Mouse (Mus musculus): Measurements from ENCODE around the gene Tex28. TPM values are rescaled to one million over a fixed set of nuclear protein-coding genes. Genes with fewer than 3 reads are reported as not detected.
"Not testable (repeated sequence)": the region's sequence is repeated elsewhere in the genome, so short reads cannot be mapped to it uniquely, and the experiment has no call there.

Gene Tex28
- not detected for total RNA-seq (2022)

DNA sequence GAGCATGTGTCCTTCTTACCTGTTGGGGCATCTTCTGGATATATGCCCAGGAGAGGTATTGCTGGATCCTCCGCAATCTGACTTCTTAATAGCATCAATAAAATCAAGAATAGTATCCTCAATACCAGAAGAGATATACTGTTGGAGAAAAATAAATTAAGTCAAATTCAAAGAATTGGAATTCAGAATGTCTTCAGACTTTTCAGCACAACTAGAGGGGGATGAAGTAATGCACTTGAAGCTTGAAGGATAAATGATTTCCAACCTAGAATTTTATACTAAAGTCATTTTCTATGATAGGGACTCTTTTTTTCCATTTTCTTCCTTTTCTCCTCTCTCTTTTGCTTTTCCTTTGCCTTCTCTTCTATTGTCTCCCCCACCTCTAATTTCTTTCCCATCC lies at the start of gene Tex28:
Gene Tex28, minus strand, starts transcription at position 101 of the 400 bp plus-strand sequence.
- DNase-seq = no peak

DNA sequence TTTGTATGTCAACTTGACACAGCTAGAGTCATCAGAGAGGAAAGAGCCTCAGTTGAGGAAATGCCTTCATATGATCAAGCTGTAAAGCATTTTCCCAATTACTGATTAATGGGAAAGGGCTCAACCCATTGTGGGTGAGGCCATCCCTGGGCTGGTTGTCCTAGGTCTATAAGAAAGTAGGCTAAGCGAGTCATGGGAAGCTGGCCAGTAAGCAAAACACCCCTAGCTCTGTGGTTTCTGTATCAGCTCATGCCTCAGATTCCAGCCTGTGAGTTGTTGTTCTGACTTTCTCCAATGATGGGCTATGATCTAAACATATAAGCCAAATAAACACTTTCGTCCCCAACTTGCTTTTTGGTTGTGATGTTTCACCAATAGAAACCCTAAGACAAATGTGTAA lies 35.9 kb upstream of the Tex28 start:
- no peak for DNase-seq

DNA sequence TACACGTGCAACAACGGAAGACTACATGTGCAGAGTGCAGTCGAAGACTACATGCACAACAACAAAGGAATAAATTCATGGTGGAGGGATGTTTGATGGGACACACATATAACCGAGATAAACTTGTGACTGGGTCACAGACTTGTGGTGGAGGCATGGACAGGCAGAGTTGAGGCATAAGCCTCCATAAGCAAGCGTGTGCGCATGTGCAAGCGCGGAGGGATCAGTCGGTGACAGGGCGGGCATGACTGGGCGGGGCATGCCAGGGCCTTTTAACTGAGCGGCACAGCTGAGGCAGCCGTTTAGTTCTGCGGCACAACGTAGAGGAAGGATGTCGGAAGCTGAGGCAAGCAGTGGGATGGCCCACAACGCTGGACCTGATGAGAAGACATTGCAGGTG lies 9.3 kb upstream of the Tex28 start, which contains the start of gene Tktl1:
Gene Tktl1, plus strand, starts transcription at position 301 of the 400 bp plus-strand sequence.
- DNase-seq = no peak

DNA sequence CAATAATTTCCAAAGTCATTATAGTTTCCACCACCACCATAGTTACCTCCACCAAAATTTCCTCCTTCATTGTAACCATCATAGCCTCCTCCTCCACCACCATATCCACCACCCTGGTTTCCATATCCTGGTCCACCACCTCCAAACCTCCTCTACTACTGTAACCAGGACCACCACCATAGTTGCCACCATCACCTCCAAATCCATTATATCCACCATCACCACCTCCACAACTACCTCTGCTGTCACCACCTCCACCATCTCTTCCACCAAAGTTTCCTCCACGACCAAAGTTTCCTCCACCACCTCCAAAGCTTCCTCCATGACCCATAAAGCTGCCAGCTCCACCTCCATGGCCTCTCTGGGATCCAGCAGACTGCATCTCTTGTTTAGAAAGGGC lies 32.4 kb downstream of the Tex28 start, which contains the start of gene Mecp2:
Gene Mecp2, minus strand, starts transcription at position 101 of the 400 bp plus-strand sequence.
- not testable (repeated sequence) for DNase-seq

DNA sequence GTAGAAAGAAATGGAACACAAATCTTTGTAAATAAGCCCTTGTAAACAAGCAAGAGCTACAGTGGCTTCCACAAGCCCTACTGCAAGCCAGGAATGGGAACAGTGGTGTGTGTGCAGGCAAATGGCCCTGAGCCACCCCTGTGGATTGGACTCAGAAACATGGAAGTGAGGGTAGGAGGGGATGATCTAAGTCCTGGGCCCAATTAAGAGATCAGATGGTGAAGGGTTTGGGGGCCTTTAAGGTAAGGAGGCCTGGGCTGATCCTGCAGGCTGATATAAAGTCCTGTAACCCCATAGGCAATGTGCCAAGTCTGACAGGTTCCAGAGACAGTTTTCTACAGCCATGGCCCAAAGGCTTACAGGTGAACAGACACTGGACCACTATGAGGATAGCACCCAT lies 40.5 kb downstream of the Tex28 start, which contains the start of gene Opn1mw:
Gene Opn1mw, plus strand, starts transcription at position 301 of the 400 bp plus-strand sequence.
- DNase-seq = no peak

DNA sequence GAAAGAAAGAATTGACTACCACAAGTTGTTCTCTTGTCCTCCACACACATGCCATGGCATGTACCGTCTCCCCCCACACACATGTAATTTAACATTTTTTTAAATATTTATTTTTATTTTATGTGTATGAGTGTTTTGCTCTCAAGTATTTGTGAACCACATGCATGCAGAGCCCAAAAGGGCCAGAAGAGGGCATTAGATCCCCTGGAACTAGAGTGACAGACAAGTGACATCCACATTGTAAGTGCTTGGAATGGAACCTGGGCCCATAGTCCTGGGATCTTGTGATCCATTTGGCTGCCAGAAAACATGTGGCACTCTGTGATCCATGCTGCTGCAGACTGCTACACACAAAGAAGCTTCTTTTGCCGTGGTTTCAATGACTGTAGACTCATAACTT lies 42.7 kb downstream of the Tex28 start:
- no peak for DNase-seq

DNA sequence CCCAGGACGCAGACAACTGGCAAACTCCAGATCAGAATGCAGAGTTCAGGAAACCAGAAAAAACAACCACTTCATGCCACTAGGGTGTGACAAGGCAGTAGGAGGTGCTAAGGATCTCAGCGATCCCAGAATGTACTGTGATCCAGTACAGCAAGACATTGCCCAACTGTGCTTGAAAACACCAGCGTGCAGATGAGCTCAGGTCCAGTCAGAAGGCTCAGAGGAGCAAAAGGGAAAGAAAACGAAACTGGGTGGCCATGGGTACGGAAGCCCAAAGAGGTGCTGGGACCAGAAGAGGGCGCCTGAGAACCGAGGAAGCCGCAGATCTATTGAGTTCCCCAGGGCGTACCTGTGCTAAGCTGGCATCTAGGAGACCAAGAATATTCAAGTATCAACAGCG lies 52.1 kb downstream of the Tex28 start:
- peak; percentile 32 for DNase-seq

DNA sequence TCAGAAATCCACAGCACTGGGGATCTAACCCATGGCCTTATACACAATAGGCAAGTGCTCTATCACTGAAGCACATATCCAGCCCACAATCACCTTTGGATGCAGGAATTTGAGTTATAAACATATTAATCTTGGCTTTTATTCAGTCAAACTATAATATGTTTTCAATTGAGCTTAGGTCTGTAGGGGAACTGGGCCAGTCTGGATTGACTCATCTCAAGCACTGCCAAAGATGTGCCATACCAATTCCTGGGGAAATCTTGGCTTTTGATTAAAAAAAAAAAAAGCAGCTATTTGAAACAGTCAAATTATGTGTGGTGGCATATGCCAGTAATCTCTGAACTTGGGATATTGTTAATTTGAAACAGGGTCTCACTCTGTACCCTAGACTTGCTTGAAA lies 53.6 kb downstream of the Tex28 start:
- no peak for DNase-seq

DNA sequence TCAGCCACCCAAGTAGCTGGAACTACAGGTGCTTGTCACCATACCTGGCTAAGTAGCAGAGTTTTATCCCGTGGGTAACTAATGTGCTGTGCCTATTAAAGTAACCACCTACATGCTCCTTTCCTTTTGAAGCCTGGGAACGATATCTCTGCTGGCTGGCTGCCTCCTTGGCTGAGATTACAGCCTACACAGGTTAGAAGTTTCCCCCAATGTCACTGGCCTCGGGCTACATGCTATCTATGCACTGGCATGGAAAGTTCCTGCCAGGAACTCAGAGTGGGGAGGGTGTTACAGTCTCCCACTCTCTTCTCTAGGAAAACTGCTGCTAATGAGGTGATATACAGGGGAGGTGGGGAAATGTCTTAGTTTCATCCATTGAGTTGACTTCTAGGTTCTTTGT lies 58.9 kb downstream of the Tex28 start:
- no peak for DNase-seq

DNA sequence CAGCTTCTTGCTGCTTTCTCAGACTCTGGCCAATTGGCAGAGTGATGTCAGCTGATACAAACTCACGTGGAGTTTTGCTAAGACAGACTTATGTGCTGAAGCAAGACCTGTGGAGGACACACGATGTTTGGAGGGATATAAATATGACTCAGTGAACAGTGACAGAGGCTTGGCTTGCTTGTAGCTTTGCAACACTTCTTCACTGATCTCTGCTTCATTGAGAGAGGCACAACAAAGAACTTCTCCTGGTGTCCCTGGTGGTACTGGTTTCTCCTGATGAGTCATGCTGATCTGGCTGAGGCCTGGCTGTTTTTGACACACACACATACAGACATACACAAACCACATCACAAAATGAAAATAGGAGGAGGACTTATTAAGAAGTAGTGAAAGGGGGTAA lies 61.7 kb downstream of the Tex28 start:
- DNase-seq = peak; percentile 2

DNA sequence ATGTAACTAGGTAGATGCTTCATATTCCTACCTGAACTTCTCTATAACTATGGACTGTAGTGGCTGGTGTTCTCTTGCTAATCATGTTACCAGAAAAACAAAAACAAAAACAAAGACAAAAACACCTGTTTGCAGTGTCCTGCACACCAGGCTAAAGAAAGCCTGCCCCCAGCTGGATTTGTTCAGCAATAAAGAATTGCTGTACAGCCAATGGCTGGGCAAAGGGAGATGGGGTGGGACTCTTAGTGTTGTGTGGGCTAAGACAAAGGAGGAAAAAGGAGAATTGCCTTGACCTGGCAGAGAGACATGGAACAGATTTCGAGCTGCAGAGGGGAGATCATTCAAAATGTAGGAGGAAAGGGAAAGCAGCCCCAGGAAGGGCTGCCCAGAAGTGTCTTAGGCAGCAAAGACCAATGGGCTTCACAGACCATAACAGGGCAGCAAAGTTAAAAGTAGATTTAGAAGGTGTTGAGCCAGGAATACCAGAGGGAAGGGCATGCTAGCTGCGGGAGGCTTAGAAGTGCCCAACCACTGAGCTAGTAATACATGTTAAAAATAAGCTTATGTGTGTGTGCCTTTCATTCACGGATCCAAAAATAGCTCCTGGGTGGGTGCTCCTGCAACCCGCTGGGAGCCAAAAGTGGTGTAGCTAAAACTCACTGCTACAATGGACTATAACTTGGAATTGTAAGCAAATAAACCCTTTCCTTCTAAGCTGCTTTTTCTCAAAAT lies 64.0 kb downstream of the Tex28 start:
- no peak for DNase-seq

Other genes with a start within 250 kb of the Tex28 start
- 1 to 10 TPM; 2.4 to 7.7 (median 5.4) TPM for gene Arhgap4, start 246.0 kb downstream of the Tex28 start, total RNA-seq (2022)
- gene Naa10, start 245.9 kb downstream of the Tex28 start, total RNA-seq (2022) = 100 to 1,000 TPM in 1 of 4 experiments, 10 to 100 TPM in 3; 77.6 to 108 (median 89.8) TPM
- 10 to 100 TPM; 17.7 to 51.7 (median 30.5) TPM for gene Renbp, start 237.0 kb downstream of the Tex28 start, total RNA-seq (2022)
- 10 to 100 TPM; 58.1 to 78.5 (median 68.1) TPM for gene Hcfc1, start 201.5 kb downstream of the Tex28 start, total RNA-seq (2022)
- 100 to 1,000 TPM; 109 to 154 (median 129) TPM for gene Irak1, start 143.9 kb downstream of the Tex28 start, total RNA-seq (2022)
- not detected for gene Opn1mw, start 40.4 kb downstream of the Tex28 start, total RNA-seq (2022)
- 10 to 100 TPM; 37.8 to 56.5 (median 46.9) TPM for gene Mecp2, start 32.5 kb downstream of the Tex28 start, total RNA-seq (2022)
- not detected for gene Tktl1, start 9.4 kb upstream of the Tex28 start, total RNA-seq (2022)
- 100 to 1,000 TPM; 133 to 200 (median 168) TPM for gene Flna, start 82.0 kb upstream of the Tex28 start, total RNA-seq (2022)
- gene Emd, start 86.8 kb upstream of the Tex28 start, total RNA-seq (2022) = 10 to 100 TPM; 47.9 to 68.8 (median 57.1) TPM
- 100 to 1,000 TPM; 315 to 542 (median 416) TPM for gene Rpl10, start 103.0 kb upstream of the Tex28 start, total RNA-seq (2022)
- gene Taz, start 114.1 kb upstream of the Tex28 start, total RNA-seq (2022) = 100 to 1,000 TPM in 2 of 4 experiments, 10 to 100 TPM in 2; 82.9 to 124 (median 103) TPM
- gene Dnase1l1, start 114.5 kb upstream of the Tex28 start, total RNA-seq (2022) = 10 to 100 TPM; 16.3 to 28.6 (median 21.8) TPM
- 100 to 1,000 TPM; 246 to 263 (median 258) TPM for gene Atp6ap1, start 129.3 kb upstream of the Tex28 start, total RNA-seq (2022)
- 100 to 1,000 TPM; 219 to 342 (median 266) TPM for gene Gdi1, start 137.2 kb upstream of the Tex28 start, total RNA-seq (2022)
- gene Fam50a, start 145.2 kb upstream of the Tex28 start, total RNA-seq (2022) = 10 to 100 TPM; 62.3 to 82.0 (median 71.6) TPM
- gene Plxna3, start 161.2 kb upstream of the Tex28 start, total RNA-seq (2022) = 10 to 100 TPM in 3 of 4 experiments, 1 to 10 TPM in 1; 7.2 to 29.6 (median 19.1) TPM
- gene Lage3, start 185.8 kb upstream of the Tex28 start, total RNA-seq (2022) = 10 to 100 TPM; 50.0 to 63.9 (median 53.6) TPM
- 10 to 100 TPM; 65.7 to 68.0 (median 66.7) TPM for gene Ubl4a, start 205.4 kb upstream of the Tex28 start, total RNA-seq (2022)
- 10 to 100 TPM; 22.6 to 29.6 (median 26.1) TPM for gene Slc10a3, start 205.5 kb upstream of the Tex28 start, total RNA-seq (2022)
- 10 to 100 TPM; 25.4 to 44.8 (median 33.5) TPM for gene Fam3a, start 225.4 kb upstream of the Tex28 start, total RNA-seq (2022)
- 100 to 1,000 TPM in 2 of 4 experiments, 10 to 100 TPM in 2; 68.7 to 107 (median 88.8) TPM for gene Ikbkg, start 225.5 kb upstream of the Tex28 start, total RNA-seq (2022)

Data from adrenal gland, adult 8-10 months (tissue).